Mouse (Mus musculus) midbrain, embryonic 16.5 days (tissue): ENCODE results near the gene Plaur. TPM values are rescaled to one million over a fixed set of nuclear protein-coding genes. Genes with fewer than 3 reads are reported as not detected.

Source experiments
- ATAC-seq: fragments of 200-750 bp; cut with Nextera tagmentation; 2 replicates; pipeline ENCODE4 v1.8.0; 2017; ENCODE audit warnings: moderate TSS enrichment
- H3K27ac ChIP-seq: fragments of 300-500 bp; sonication (generic); 2 replicates; pipeline ENCODE4 v1.5.1; 2014; ENCODE audit warnings: mild to moderate bottlenecking, low read length, mixed read lengths
- H3K27me3 ChIP-seq: fragments of 300-500 bp; sonication (generic); 2 replicates; pipeline ENCODE4 v1.6.1; 2014; ENCODE audit warnings: low read depth, low read length, mixed read lengths; ENCODE audit not compliant: control insufficient read depth, insufficient read depth
- H3K36me3 ChIP-seq: fragments of 300-500 bp; sonication (generic); 2 replicates; pipeline ENCODE4 v1.6.1; 2014; ENCODE audit warnings: mild to moderate bottlenecking, low read length, moderate library complexity, mixed read lengths; ENCODE audit not compliant: control insufficient read depth, insufficient read depth
- H3K4me1 ChIP-seq: fragments of 300-500 bp; sonication (generic); 2 replicates; pipeline ENCODE4 v1.6.1; 2014; ENCODE audit warnings: mild to moderate bottlenecking, low read length, mixed read lengths; ENCODE audit not compliant: control insufficient read depth, insufficient read depth
- H3K4me2 ChIP-seq: fragments of 300-500 bp; sonication (generic); 2 replicates; pipeline ENCODE4 v1.6.1; 2014; ENCODE audit warnings: mild to moderate bottlenecking, low read length, mixed read lengths
- H3K4me3 ChIP-seq: fragments of 300-500 bp; sonication (generic); 2 replicates; pipeline ENCODE4 v1.5.1; 2014; ENCODE audit warnings: low read depth, mild to moderate bottlenecking, low read length, moderate library complexity, mixed read lengths
- H3K9ac ChIP-seq: fragments of 300-500 bp; sonication (generic); 2 replicates; pipeline ENCODE4 v1.6.1; 2014; ENCODE audit warnings: low read depth, low read length, mixed read lengths
- H3K9me3 ChIP-seq: fragments of 300-500 bp; sonication (generic); replicated peaks from 2 replicates; pipeline ENCODE4 v1.6.1; 2014; ENCODE audit warnings: mild to moderate bottlenecking, low read length, mixed read lengths; ENCODE audit not compliant: control insufficient read depth, poor library complexity, severe bottlenecking
- WGBS: fragments of 180-500 bp; shearing (Covaris S2); extraction: QIAGEN DNeasy Blood & Tissue Kit; methylation state at CpG from one replicate; pipeline ENCODE4 v1.1.7; 2014; 5-methylcytosine and 5-hydroxymethylcytosine counted together
- polyA plus RNA-seq: library from polyadenylated mRNA; unstranded; fragments of >200 nt; fragmentation: Nextera tagmentation; extraction: Ambion mirVana; gene quantifications from 2 replicates; pipeline ENCODE4 v1.2.1, GENCODE M21; 2015

Gene Plaur
- polyA plus RNA-seq, 1 experiment from 2014 or later: 1.6 TPM

DNA sequence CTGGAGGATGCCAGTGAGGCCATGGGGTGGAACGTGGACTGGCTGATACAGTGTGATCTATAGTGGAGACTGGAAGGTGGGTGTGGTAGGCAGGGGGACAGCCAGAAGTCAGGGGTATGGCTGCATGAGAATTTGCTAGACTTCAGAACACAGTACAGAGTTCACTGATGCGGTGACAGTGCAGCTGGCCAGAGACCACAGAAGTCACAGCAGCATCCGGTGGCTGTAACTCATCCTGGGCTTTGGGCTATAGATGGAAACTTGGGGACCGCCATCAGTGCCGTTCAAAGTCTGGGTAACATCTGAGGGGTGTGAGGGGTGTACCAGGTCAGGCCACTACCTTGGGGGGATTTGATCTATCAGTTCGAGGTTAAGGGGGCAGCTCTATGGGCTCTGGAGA, 61.4 kb downstream of the Plaur start:
- H3K27ac ChIP-seq: no peak overlapping the region
- H3K9me3 ChIP-seq: no peaks in the 10 kb centered on the region
- no peaks in the 10 kb centered on the region for H3K4me1 ChIP-seq
- no peaks in the 10 kb centered on the region for H3K27me3 ChIP-seq
- no peak overlapping the region for H3K4me2 ChIP-seq
- H3K9ac ChIP-seq: no peak overlapping the region
- ATAC-seq: no peak
- H3K36me3 ChIP-seq: no peaks in the 10 kb centered on the region; the same call in 1 of the 2 replicates
- H3K4me3 ChIP-seq: no peak overlapping the region
- WGBS: 90% methylated on average over 6 of the region's 6 CpGs

DNA sequence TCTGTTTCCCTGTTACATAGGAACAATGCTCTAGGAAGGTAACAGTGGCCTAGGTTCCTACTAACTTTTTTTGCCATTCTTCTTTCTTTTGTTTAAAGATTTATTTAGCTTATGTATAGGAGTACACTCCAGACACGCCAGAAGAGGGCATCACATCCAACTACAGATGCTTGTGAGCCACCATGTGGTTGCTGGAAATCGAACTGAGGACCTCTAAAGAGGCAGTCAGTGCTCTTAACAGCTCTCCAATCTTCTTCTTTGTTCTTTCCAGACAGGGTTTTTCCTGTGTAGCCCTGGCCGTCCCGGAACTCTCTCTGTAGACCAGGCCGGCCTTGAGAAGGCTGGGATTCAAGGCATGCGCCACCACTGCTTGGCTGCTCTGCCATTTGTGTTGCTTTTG, 62.7 kb downstream of the Plaur start:
- Histone ChIP-seq H3K9me3 (no peaks in the 10 kb centered on the region), H3K27ac (no peak overlapping the region), H3K9ac (no peak overlapping the region), H3K4me1 (peaks cover 6% of the 10 kb centered on the region), H3K4me3 (no peak overlapping the region), H3K4me2 (no peak overlapping the region), H3K27me3 (no peaks in the 10 kb centered on the region), H3K36me3 (no peaks in the 10 kb centered on the region; the same call in 1 of the 2 replicates)
- ATAC-seq: no peak
- 82% methylated on average over 6 of the region's 6 CpGs for WGBS

Other genes with a start within 250 kb of the Plaur start
- gene Zfp109, start 224.9 kb upstream of the Plaur start, polyA plus RNA-seq: 4.3 and 5.5 TPM in 2 replicates
- 6.7 and 6.9 TPM in 2 replicates for gene Zfp108, start 207.7 kb upstream of the Plaur start, polyA plus RNA-seq
- gene Zfp93, start 192.1 kb upstream of the Plaur start, polyA plus RNA-seq: 7.1 and 7.5 TPM in 2 replicates
- gene Zfp61, start 161.3 kb upstream of the Plaur start, polyA plus RNA-seq: 46.2 and 46.3 TPM in 2 replicates
- 22.2 and 23.1 TPM in 2 replicates for gene Zfp94, start 145.8 kb upstream of the Plaur start, polyA plus RNA-seq
- gene Tescl, start 128.5 kb upstream of the Plaur start, polyA plus RNA-seq: 0.29 TPM in 1 of 2 replicates, not detected in the other
- gene Lypd5, start 113.3 kb upstream of the Plaur start, polyA plus RNA-seq: not detected in 2 replicates
- 0.81 and 0.84 TPM in 2 replicates for gene Kcnn4, start 92.2 kb upstream of the Plaur start, polyA plus RNA-seq
- gene Smg9, start 62.9 kb upstream of the Plaur start, polyA plus RNA-seq: 38.3 and 39.4 TPM in 2 replicates
- gene Irgc1, start 10.2 kb upstream of the Plaur start, polyA plus RNA-seq: not detected in 2 replicates
- gene Cadm4, start 19.5 kb downstream of the Plaur start, polyA plus RNA-seq: 63.2 and 75.3 TPM in 2 replicates
- gene Zfp428, start 44.5 kb downstream of the Plaur start, polyA plus RNA-seq: 298 and 327 TPM in 2 replicates
- 1.6 and 1.7 TPM in 2 replicates for gene AC161166.1, start 50.0 kb downstream of the Plaur start, polyA plus RNA-seq
- 26.3 and 26.9 TPM in 2 replicates for gene Irgq, start 68.2 kb downstream of the Plaur start, polyA plus RNA-seq
- not detected in 2 replicates for gene Pinlyp, start 83.6 kb downstream of the Plaur start, polyA plus RNA-seq
- gene Xrcc1, start 83.8 kb downstream of the Plaur start, polyA plus RNA-seq: 66.1 and 66.9 TPM in 2 replicates
- 26.5 and 30.7 TPM in 2 replicates for gene Ethe1, start 125.1 kb downstream of the Plaur start, polyA plus RNA-seq
- gene Zfp575, start 125.2 kb downstream of the Plaur start, polyA plus RNA-seq: 18.2 and 20.9 TPM in 2 replicates
- gene Phldb3, start 148.3 kb downstream of the Plaur start, polyA plus RNA-seq: not detected in 2 replicates
- gene Lypd3, start 174.1 kb downstream of the Plaur start, polyA plus RNA-seq: 0.36 and 0.45 TPM in 2 replicates
- not detected in 2 replicates for gene Tex101, start 214.2 kb downstream of the Plaur start, polyA plus RNA-seq
- gene BC049730, start 246.8 kb downstream of the Plaur start, polyA plus RNA-seq: not detected in 2 replicates